8 mouse cellular contexts compared by ENCODE assay signal in genomic region chr1:77496468-77497181, GRCm38 (mm10). TPM values are rescaled to one million over a fixed set of nuclear protein-coding genes. Genes with fewer than 3 reads are reported as not detected.
DNase-seq lines count a peak whose midpoint lies in the region; ATAC-seq lines count a peak whose summit lies in the region.

No protein-coding gene starts in this region.

- no peak overlapping the region for H3K9ac ChIP-seq in kidney, embryonic 16.5 days (replicated peaks; ENCODE audit: low read length)
- peak overlapping the region; percentile 17; the same call in 1 of the 2 replicates for H3K9ac ChIP-seq in forebrain, embryonic 16.5 days (replicated peaks; ENCODE audit: low read depth, low read length)
- no peak overlapping the region for H3K9ac ChIP-seq in midbrain, embryonic 15.5 days

- WGBS in kidney, embryonic 16.5 days: 35% methylated on average over 11 of the region's 11 CpGs
- 4% methylated on average over 11 of the region's 11 CpGs for WGBS in forebrain, embryonic 16.5 days
- 10% methylated on average over 11 of the region's 11 CpGs for WGBS in midbrain, embryonic 15.5 days

- no peak for DNase-seq in kidney, adult 18-20 months
- DNase-seq in brain, adult 2 months (ENCODE audit: low read depth, low spot score): peak; percentile 52
- DNase-seq in testis, postnatal 10 days (ENCODE audit: low spot score): no peak
- DNase-seq in ovary, postnatal 10 days (ENCODE audit: low spot score): no peak

- peak; percentile 57; the same call in 1 of the 2 replicates for ATAC-seq in kidney, embryonic 16.5 days (ENCODE audit: low FRiP score, low TSS enrichment)
- ATAC-seq in forebrain, embryonic 16.5 days: peak; percentile 95
- ATAC-seq in midbrain, embryonic 15.5 days (replicated peaks): peak; percentile 82
- no peak for ATAC-seq in CD4-positive, CD25-positive, alpha-beta regulatory T cell, adult 4 months

- no peaks in the 10 kb centered on the region for H3K9me3 ChIP-seq in kidney, embryonic 16.5 days (ENCODE audit: low read length)
- no peaks in the 10 kb centered on the region for H3K9me3 ChIP-seq in forebrain, embryonic 16.5 days (ENCODE audit: control insufficient read depth, low read length)
- H3K9me3 ChIP-seq in midbrain, embryonic 15.5 days: no peaks in the 10 kb centered on the region

- no peaks in the 10 kb centered on the region for H3K27me3 ChIP-seq in kidney, embryonic 16.5 days (ENCODE audit: insufficient read depth, low read length)
- H3K27me3 ChIP-seq in forebrain, embryonic 16.5 days (replicated peaks; ENCODE audit: control insufficient read depth, insufficient read depth, low read length): no peaks in the 10 kb centered on the region
- no peaks in the 10 kb centered on the region for H3K27me3 ChIP-seq in midbrain, embryonic 15.5 days (replicated peaks)

- H3K27ac ChIP-seq in kidney, embryonic 16.5 days (ENCODE audit: low read length): no peak overlapping the region
- peak overlapping the region; percentile 83 for H3K27ac ChIP-seq in forebrain, embryonic 16.5 days (ENCODE audit: low read length)
- H3K27ac ChIP-seq in midbrain, embryonic 15.5 days: peak overlapping the region; percentile 40

- peaks cover 2% of the 10 kb centered on the region; the same call in 1 of the 2 replicates for H3K36me3 ChIP-seq in kidney, embryonic 16.5 days (ENCODE audit: insufficient read depth, low read length)
- peaks cover 3% of the 10 kb centered on the region; the same call in 1 of the 2 replicates for H3K36me3 ChIP-seq in forebrain, embryonic 16.5 days (ENCODE audit: control insufficient read depth, insufficient read depth)
- H3K36me3 ChIP-seq in midbrain, embryonic 15.5 days (replicated peaks): no peaks in the 10 kb centered on the region

- peak overlapping the region; percentile 40 for H3K4me2 ChIP-seq in kidney, embryonic 16.5 days (replicated peaks; ENCODE audit: low read depth, low read length)
- H3K4me2 ChIP-seq in forebrain, embryonic 16.5 days (ENCODE audit: low read length): peak overlapping the region; percentile 48
- H3K4me2 ChIP-seq in midbrain, embryonic 15.5 days: peak overlapping the region; percentile 25

- peaks cover 37% of the 10 kb centered on the region for H3K4me1 ChIP-seq in kidney, embryonic 16.5 days (ENCODE audit: insufficient read depth, low read length)
- peaks cover 72% of the 10 kb centered on the region for H3K4me1 ChIP-seq in forebrain, embryonic 16.5 days (replicated peaks; ENCODE audit: control insufficient read depth, insufficient read depth, low read length)
- peaks cover 54% of the 10 kb centered on the region for H3K4me1 ChIP-seq in midbrain, embryonic 15.5 days

- no peak overlapping the region for H3K4me3 ChIP-seq in kidney, embryonic 16.5 days (ENCODE audit: low read length)
- H3K4me3 ChIP-seq in forebrain, embryonic 16.5 days (replicated peaks; ENCODE audit: low read length): peak overlapping the region; percentile 18
- H3K4me3 ChIP-seq in midbrain, embryonic 15.5 days: no peak overlapping the region

RNA-seq across cellular contexts. Expression of gene Epha4, which starts 18.3 kb away (rescaled TPM):
- polyA plus RNA-seq in kidney, embryonic 16.5 days (2015; fragmentation: Nextera tagmentation; extraction: Ambion mirVana): 17.0 and 19.6 TPM in 2 replicates
- 76.4 and 89.5 TPM in 2 replicates for polyA plus RNA-seq in forebrain, embryonic 16.5 days (2015; fragmentation: Nextera tagmentation; extraction: Ambion mirVana)
- 33.0 and 38.5 TPM in 2 replicates for polyA plus RNA-seq in midbrain, embryonic 15.5 days (2015; fragmentation: Nextera tagmentation; extraction: Ambion mirVana)
- polyA plus RNA-seq in CD4-positive, CD25-positive, alpha-beta regulatory T cell, adult 4 months (2017; shearing (Covaris generic)): under 1 TPM in 1 of 2 experiments, not detected in 1; 0.07 TPM

Comparison
In these comparisons a context has a peak if more than half of its experiments do, and no peak if none do; other contexts are left out.
1. RNA of gene Epha4, which starts 18.3 kb away (polyA plus RNA-seq): 76.4 to 89.5 TPM in forebrain, embryonic 16.5 days, 33.0 to 38.5 TPM in midbrain, embryonic 15.5 days and 17.0 to 19.6 TPM in kidney, embryonic 16.5 days; 0.07 TPM in CD4-positive, CD25-positive, alpha-beta regulatory T cell, adult 4 months; every median in the first group is over 10 times any median in the second.
2. Peak in every context shown above with its lines, with median percentiles within 50 percentile points of each other: H3K4me2 ChIP-seq.